21 mouse cellular contexts compared by ENCODE assay signal in the genomic region with DNA sequence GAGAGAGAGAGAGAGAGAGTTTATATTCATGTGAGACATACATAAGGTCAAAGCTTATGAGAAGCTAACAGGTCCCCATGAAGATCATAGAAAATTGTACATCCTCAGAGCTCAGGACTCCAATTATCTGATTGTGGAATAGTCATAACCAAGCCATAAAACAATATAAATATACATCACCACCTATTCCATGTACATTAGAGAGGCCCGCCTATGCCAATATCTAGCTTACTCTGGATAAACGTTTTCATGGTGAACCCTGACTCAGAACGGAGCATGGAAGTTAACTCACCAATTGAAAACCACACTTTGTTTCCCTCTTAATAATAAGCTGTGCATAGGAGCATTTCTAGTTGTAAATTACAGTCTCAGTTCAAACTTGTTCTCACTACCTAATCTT.
DNase-seq lines count a peak whose midpoint lies in the region; ATAC-seq and TF ChIP-seq lines count a peak whose summit lies in the region.
"Had no signal": no experiment of that assay in that cellular context is flagged by ENCODE, and none has a peak within 500 bp of the region (broad histone marks: within the 10 kb centered on the region; RNA-seq: fewer than 3 reads in every experiment).

No protein-coding gene starts in this region.

- H3K36me3 ChIP-seq in forebrain, embryonic 12.5 days (replicated peaks) = no peaks in the 10 kb centered on the region
- H3K36me3 ChIP-seq in forebrain, postnatal 0 days (ENCODE audit: insufficient read depth) = no peaks in the 10 kb centered on the region
- H3K36me3 ChIP-seq in midbrain, embryonic 12.5 days = no peaks in the 10 kb centered on the region
- no peaks in the 10 kb centered on the region for H3K36me3 ChIP-seq in midbrain, embryonic 16.5 days (ENCODE audit: control insufficient read depth, insufficient read depth, low read length)
- no peaks in the 10 kb centered on the region for H3K36me3 ChIP-seq in intestine, embryonic 16.5 days (ENCODE audit: control insufficient read depth, insufficient read depth, low read length)
- H3K36me3 ChIP-seq: embryonic facial prominence, embryonic 13.5 days; embryonic facial prominence, embryonic 15.5 days; forebrain, embryonic 10.5 days had no signal

- ATAC-seq in forebrain, embryonic 12.5 days (ENCODE audit: low FRiP score) = peak; percentile 28; the same call in 1 of the 2 replicates
- no peak for ATAC-seq in forebrain, postnatal 0 days
- ATAC-seq in midbrain, embryonic 12.5 days (ENCODE audit: low FRiP score, low read depth) = 0 out of 2 replicates have a peak, but pooled peaks have one; percentile 12
- ATAC-seq in midbrain, embryonic 16.5 days = no peak
- peak; percentile 75; the same call in 1 of the 2 replicates for ATAC-seq in intestine, embryonic 16.5 days

- DNase-seq in forebrain, postnatal 0 days = no peak
- DNase-seq in large intestine, adult 2 months (ENCODE audit: low read depth, low spot score) = peak; percentile 11
- no peak for DNase-seq in kidney, adult 8-10 months
- DNase-seq in kidney, adult 11 months = no peak
- DNase-seq: adrenal gland, adult 2 months; adrenal gland, postnatal 10 days; adrenal gland, postnatal 25 days; cerebellum, adult 11 months; cerebellum, adult 18-20 months; cerebellum, adult 8-10 months; cerebellum, adult 9-11 months; cerebellum, postnatal 14 days; cerebellum, postnatal 36 days had no signal

- H3K27me3 ChIP-seq in forebrain, embryonic 12.5 days = no peaks in the 10 kb centered on the region
- H3K27me3 ChIP-seq in forebrain, postnatal 0 days (ENCODE audit: insufficient read depth, low read length) = no peaks in the 10 kb centered on the region
- peaks cover 13% of the 10 kb centered on the region; the same call in 1 of the 2 replicates for H3K27me3 ChIP-seq in midbrain, embryonic 12.5 days
- H3K27me3 ChIP-seq in midbrain, embryonic 16.5 days (ENCODE audit: control insufficient read depth, insufficient read depth, low read depth, low read length) = no peaks in the 10 kb centered on the region
- H3K27me3 ChIP-seq in intestine, embryonic 16.5 days (replicated peaks; ENCODE audit: control insufficient read depth, insufficient read depth, low read length) = no peaks in the 10 kb centered on the region
- H3K27me3 ChIP-seq: embryonic facial prominence, embryonic 13.5 days; embryonic facial prominence, embryonic 15.5 days had no signal

- no peak overlapping the region for H3K4me2 ChIP-seq in forebrain, embryonic 12.5 days
- H3K4me2 ChIP-seq in forebrain, postnatal 0 days (ENCODE audit: low read depth) = no peak overlapping the region
- H3K4me2 ChIP-seq in midbrain, embryonic 12.5 days (replicated peaks) = no peak overlapping the region
- no peak overlapping the region for H3K4me2 ChIP-seq in midbrain, embryonic 16.5 days (ENCODE audit: low read length)
- no peak overlapping the region for H3K4me2 ChIP-seq in intestine, embryonic 16.5 days (ENCODE audit: low read depth, low read length)
- H3K4me2 ChIP-seq: embryonic facial prominence, embryonic 13.5 days; embryonic facial prominence, embryonic 15.5 days had no signal

- 0 out of 2 replicates have a peak overlapping the region, but pooled peaks have one; percentile 46 for H3K27ac ChIP-seq in forebrain, embryonic 12.5 days
- H3K27ac ChIP-seq in forebrain, postnatal 0 days (ENCODE audit: low read depth, low read length) = no peak overlapping the region
- no peak overlapping the region for H3K27ac ChIP-seq in midbrain, embryonic 12.5 days (replicated peaks)
- no peak overlapping the region for H3K27ac ChIP-seq in midbrain, embryonic 16.5 days (ENCODE audit: low read length)
- no peak overlapping the region for H3K27ac ChIP-seq in intestine, embryonic 16.5 days (ENCODE audit: low read length)
- H3K27ac ChIP-seq: embryonic facial prominence, embryonic 13.5 days; embryonic facial prominence, embryonic 15.5 days had no signal

- no peak for TF ChIP-seq CTCF in forebrain, postnatal 0 days (IDR thresholded peaks at IDR 0.05; ENCODE audit: low read depth)

- no peak overlapping the region for H3K9ac ChIP-seq in forebrain, embryonic 12.5 days
- H3K9ac ChIP-seq in forebrain, postnatal 0 days = no peak overlapping the region
- H3K9ac ChIP-seq in midbrain, embryonic 12.5 days (replicated peaks) = no peak overlapping the region
- H3K9ac ChIP-seq in midbrain, embryonic 16.5 days (ENCODE audit: low read depth, low read length) = no peak overlapping the region
- H3K9ac ChIP-seq in intestine, embryonic 16.5 days (ENCODE audit: low read depth, low read length) = no peak overlapping the region
- H3K9ac ChIP-seq: embryonic facial prominence, embryonic 13.5 days; embryonic facial prominence, embryonic 15.5 days had no signal

- H3K9me3 ChIP-seq in forebrain, embryonic 12.5 days = no peaks in the 10 kb centered on the region
- H3K9me3 ChIP-seq in forebrain, postnatal 0 days (ENCODE audit: low read length) = no peaks in the 10 kb centered on the region
- no peaks in the 10 kb centered on the region for H3K9me3 ChIP-seq in midbrain, embryonic 12.5 days
- no peaks in the 10 kb centered on the region for H3K9me3 ChIP-seq in midbrain, embryonic 16.5 days (replicated peaks; ENCODE audit: control insufficient read depth, low read length, poor library complexity, severe bottlenecking)
- no peaks in the 10 kb centered on the region for H3K9me3 ChIP-seq in intestine, embryonic 16.5 days (ENCODE audit: control insufficient read depth, low read length)
- H3K9me3 ChIP-seq: embryonic facial prominence, embryonic 13.5 days; embryonic facial prominence, embryonic 15.5 days; forebrain, embryonic 10.5 days had no signal

- no peak overlapping the region for H3K4me3 ChIP-seq in forebrain, embryonic 12.5 days (replicated peaks)
- H3K4me3 ChIP-seq in forebrain, postnatal 0 days (ENCODE audit: low read depth, low read length) = no peak overlapping the region
- H3K4me3 ChIP-seq in midbrain, embryonic 12.5 days = no peak overlapping the region
- H3K4me3 ChIP-seq in midbrain, embryonic 16.5 days (ENCODE audit: low read depth, low read length) = no peak overlapping the region
- H3K4me3 ChIP-seq in intestine, embryonic 16.5 days (ENCODE audit: low read length) = no peak overlapping the region
- H3K4me3 ChIP-seq: embryonic facial prominence, embryonic 13.5 days; embryonic facial prominence, embryonic 15.5 days; erythroblast, embryonic 14.5 days; forebrain, embryonic 10.5 days had no signal

- 34% methylated on average over 3 of the region's 3 CpGs for WGBS in forebrain, embryonic 12.5 days
- 15% methylated on average over 3 of the region's 3 CpGs for WGBS in forebrain, postnatal 0 days
- WGBS in midbrain, embryonic 12.5 days = 75% methylated on average over 3 of the region's 3 CpGs
- WGBS in midbrain, embryonic 16.5 days = 51% methylated on average over 3 of the region's 3 CpGs
- WGBS in intestine, embryonic 16.5 days = 73% methylated on average over 3 of the region's 3 CpGs
- WGBS in large intestine, adult 2 months = 36% methylated on average over 3 of the region's 3 CpGs

- H3K4me1 ChIP-seq in forebrain, embryonic 12.5 days = peaks cover 22% of the 10 kb centered on the region
- H3K4me1 ChIP-seq in forebrain, postnatal 0 days (ENCODE audit: insufficient read depth) = 0 out of 2 replicates have a peak, but pooled peaks cover 5% of the 10 kb centered on the region
- peaks cover 20% of the 10 kb centered on the region for H3K4me1 ChIP-seq in midbrain, embryonic 12.5 days
- peaks cover 9% of the 10 kb centered on the region for H3K4me1 ChIP-seq in midbrain, embryonic 16.5 days (ENCODE audit: control insufficient read depth, insufficient read depth, low read length)
- no peaks in the 10 kb centered on the region for H3K4me1 ChIP-seq in intestine, embryonic 16.5 days (ENCODE audit: control insufficient read depth, insufficient read depth, low read length)
- H3K4me1 ChIP-seq: embryonic facial prominence, embryonic 13.5 days; embryonic facial prominence, embryonic 15.5 days had no signal

Comparison
In these comparisons a context has a peak if more than half of its experiments do, and no peak if none do; other contexts are left out.
1. ATAC-seq: peak in forebrain, embryonic 12.5 days (single experiment), midbrain, embryonic 12.5 days (single experiment) and intestine, embryonic 16.5 days (single experiment); none in forebrain, postnatal 0 days (single experiment) and midbrain, embryonic 16.5 days (single experiment).